Comparison of ENCODE assay signal across 9 mouse cellular contexts in the genomic region with DNA sequence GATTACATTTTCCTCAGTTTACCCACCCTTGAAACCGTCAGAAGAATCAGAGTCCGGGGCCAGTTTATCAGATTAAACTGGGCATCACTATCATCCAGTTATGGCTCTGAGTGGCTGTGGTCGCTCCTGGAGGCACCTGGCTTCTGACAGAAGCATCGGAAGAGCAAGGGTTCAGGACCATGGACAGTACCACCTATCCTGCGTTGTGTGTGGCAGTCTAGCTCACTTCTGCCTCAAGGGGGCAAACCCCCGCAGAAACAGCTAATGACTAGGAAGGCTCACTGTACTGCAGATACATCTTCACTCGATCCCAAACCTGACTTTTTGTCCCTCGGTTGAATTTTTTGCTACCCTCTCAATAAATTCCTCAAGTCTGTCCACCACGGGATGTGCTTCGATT.
DNase-seq lines count a peak whose midpoint lies in the region; ATAC-seq and TF ChIP-seq lines count a peak whose summit lies in the region.
"Had no signal": no experiment of that assay in that cellular context is flagged by ENCODE, and none has a peak within 500 bp of the region (broad histone marks: within the 10 kb centered on the region; RNA-seq: fewer than 3 reads in every experiment).

No protein-coding gene starts in this region.

- WGBS in hindbrain, embryonic 10.5 days = 18% methylated on average over 10 of the region's 10 CpGs
- WGBS in hindbrain, embryonic 16.5 days = 16% methylated on average over 10 of the region's 10 CpGs

- peak; percentile 43 for DNase-seq in hindbrain, embryonic 10.5 days (ENCODE audit: low spot score)
- DNase-seq in CH12.LX (ENCODE audit: extremely low read depth) = peak; percentile 73
- peak; percentile 17 for DNase-seq in c-Kit-positive CD71-positive TER-119-positive erythroid progenitor cells, embryonic 14.5 days (ENCODE audit: low spot score)
- peak; percentile 44 for DNase-seq in lung, postnatal 10 days
- DNase-seq in adrenal gland, adult 18-20 months (ENCODE audit: low spot score in 2 of 2) = no peak
- DNase-seq in natural killer cell, adult 2 months (ENCODE audit: low spot score in 2 of 2) = no peak

- H3K4me1 ChIP-seq in hindbrain, embryonic 10.5 days (replicated peaks) = peaks cover 25% of the 10 kb centered on the region
- peaks cover 19% of the 10 kb centered on the region for H3K4me1 ChIP-seq in hindbrain, embryonic 16.5 days (ENCODE audit: control insufficient read depth, insufficient read depth, low read depth, low read length)
- no peaks in the 10 kb centered on the region for H3K4me1 ChIP-seq in CH12.LX (ENCODE audit: control insufficient read depth in 1 of 2, insufficient read depth in 2 of 2)

- TF ChIP-seq POLR2A in CH12.LX (IDR thresholded peaks at IDR 0.05; ENCODE audit: low read depth, low read length) = no peak

- no peak for ATAC-seq in hindbrain, embryonic 16.5 days
- no peak for ATAC-seq in monocyte, adult 5-6 weeks (replicated peaks; ENCODE audit: insufficient number of reproducible peaks, low FRiP score, low TSS enrichment, poor library complexity, severe bottlenecking)

- no peaks in the 10 kb centered on the region for H3K79me2 ChIP-seq in CH12.LX (replicated peaks; ENCODE audit: control insufficient read depth, extremely low read depth, insufficient read depth, poor library complexity, severe bottlenecking)

- in situ Hi-C loops in CH12.LX (cut with MboI; ENCODE audit: low pct_ligation_motif_present, low pct_unique_long_range_greater_than_20kb, low sequenced_read_pairs) = no loop called here

- TF ChIP-seq EP300 in CH12.LX (IDR thresholded peaks at IDR 0.05; ENCODE audit: low read length) = no peak

- no peak overlapping the region for H3K9ac ChIP-seq in hindbrain, embryonic 16.5 days (ENCODE audit: low read depth, low read length)
- no peak overlapping the region for H3K9ac ChIP-seq in CH12.LX (ENCODE audit: insufficient read depth, low read depth)
- H3K9ac ChIP-seq: midbrain, embryonic 12.5 days had no signal

- H3K4me2 ChIP-seq in hindbrain, embryonic 16.5 days (ENCODE audit: low read length) = no peak overlapping the region
- H3K4me2 ChIP-seq in CH12.LX (ENCODE audit: insufficient read depth, low read depth, poor library complexity, severe bottlenecking) = no peak overlapping the region
- H3K4me2 ChIP-seq: midbrain, embryonic 12.5 days had no signal

- no peaks in the 10 kb centered on the region for H3K9me3 ChIP-seq in hindbrain, embryonic 10.5 days
- H3K9me3 ChIP-seq in hindbrain, embryonic 16.5 days (ENCODE audit: control insufficient read depth, low read length) = no peaks in the 10 kb centered on the region
- H3K9me3 ChIP-seq in CH12.LX (replicated peaks; ENCODE audit: low read length) = no peaks in the 10 kb centered on the region
- H3K9me3 ChIP-seq: midbrain, embryonic 12.5 days had no signal

- H3K36me3 ChIP-seq in hindbrain, embryonic 10.5 days = no peaks in the 10 kb centered on the region
- no peaks in the 10 kb centered on the region for H3K36me3 ChIP-seq in hindbrain, embryonic 16.5 days (ENCODE audit: control insufficient read depth, insufficient read depth, low read length)
- no peaks in the 10 kb centered on the region for H3K36me3 ChIP-seq in CH12.LX (replicated peaks in 1 of 2; ENCODE audit: control insufficient read depth in 1 of 2, insufficient read depth in 1 of 2, low read length in 1 of 2)
- H3K36me3 ChIP-seq: midbrain, embryonic 12.5 days had no signal

- no peak overlapping the region for H3K4me3 ChIP-seq in hindbrain, embryonic 10.5 days
- no peak overlapping the region for H3K4me3 ChIP-seq in hindbrain, embryonic 16.5 days (ENCODE audit: low read length)
- no peak overlapping the region for H3K4me3 ChIP-seq in CH12.LX (replicated peaks in 1 of 3; ENCODE audit: low read depth in 2 of 3, low read length in 2 of 3, poor library complexity in 1 of 3)
- H3K4me3 ChIP-seq: midbrain, embryonic 12.5 days had no signal

- no peak overlapping the region for H3K27ac ChIP-seq in hindbrain, embryonic 10.5 days
- H3K27ac ChIP-seq in hindbrain, embryonic 16.5 days (ENCODE audit: low read depth, low read length) = no peak overlapping the region
- no peak overlapping the region for H3K27ac ChIP-seq in CH12.LX (ENCODE audit: insufficient read depth, low read depth)
- H3K27ac ChIP-seq: midbrain, embryonic 12.5 days had no signal

- peak in 1 of 2 experiments; percentile 66; a peak in 2 of 4 replicates for TF ChIP-seq CTCF in CH12.LX (conservative IDR thresholded peaks at IDR 0.05 in 1 of 2, IDR thresholded peaks at IDR 0.05 in 1 of 2; ENCODE audit: low read depth in 2 of 2, low read length in 2 of 2)

- dilution Hi-C loops in CH12.LX (cut with MboI; ENCODE audit: extremely low pct_ligation_motif_present, extremely low pct_unique_long_range_greater_than_20kb, low sequenced_read_pairs) = no loop called here

- H3K27me3 ChIP-seq in hindbrain, embryonic 10.5 days (ENCODE audit: insufficient read depth, poor library complexity, severe bottlenecking) = no peaks in the 10 kb centered on the region
- H3K27me3 ChIP-seq in hindbrain, embryonic 16.5 days (replicated peaks; ENCODE audit: control insufficient read depth, insufficient read depth, low read length) = no peaks in the 10 kb centered on the region
- peaks cover 83% of the 10 kb centered on the region for H3K27me3 ChIP-seq in CH12.LX (replicated peaks)
- H3K27me3 ChIP-seq: midbrain, embryonic 12.5 days had no signal

- TF ChIP-seq RAD21 in CH12.LX (IDR thresholded peaks at IDR 0.05; ENCODE audit: low read depth, low read length) = no peak; the same call in 1 of the 2 replicates

TF ChIP-seq in CH12.LX, 34 proteins besides CTCF, POLR2A, EP300 and RAD21:
- TF ChIP-seq SMC3 (IDR thresholded peaks at IDR 0.05; ENCODE audit: low read depth, low read length) (peak; percentile 37), SIN3A (IDR thresholded peaks at IDR 0.05; ENCODE audit: low read length) (no peak)

Comparison
In these comparisons a context has a peak if more than half of its experiments do, and no peak if none do; other contexts are left out.
1. DNase-seq: peak in hindbrain, embryonic 10.5 days (single experiment), CH12.LX (single experiment), c-Kit-positive CD71-positive TER-119-positive erythroid progenitor cells, embryonic 14.5 days (single experiment) and lung, postnatal 10 days (single experiment); none in adrenal gland, adult 18-20 months (0 of 2) and natural killer cell, adult 2 months (0 of 2).